Mouse (Mus musculus) layer of hippocampus, adult 11-12 months (tissue): ENCODE measurements around the gene Wasf2.
A peak's percentile ranks its signal among the peaks of the same experiment; 100 is the strongest.

Source experiments
- DNase-seq: peaks from one replicate; pipeline ENCODE4 v3.0.0; 2022; ENCODE audit warnings: low spot score

Gene Wasf2

DNA sequence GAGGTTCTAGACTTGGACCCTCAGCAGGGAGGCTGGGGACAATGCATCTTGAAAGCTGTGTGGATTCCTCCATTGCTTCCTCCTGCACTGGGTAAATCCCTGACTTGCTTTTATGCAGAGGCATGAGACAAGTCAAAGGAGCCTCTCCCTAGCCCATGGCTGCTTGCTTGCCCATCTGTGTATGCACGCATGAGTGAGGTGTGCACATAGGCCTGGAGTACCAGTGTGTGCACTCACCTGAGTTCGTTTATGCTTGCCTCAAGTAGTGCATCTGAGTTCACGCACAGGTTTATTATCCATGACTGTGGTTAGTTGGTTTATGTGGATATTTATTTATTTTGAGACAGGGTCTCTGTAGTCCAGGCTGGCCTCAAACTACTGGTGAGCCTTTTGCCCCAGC, 71.9 kb downstream of the Wasf2 start:
- no peak for DNase-seq

- DNase-seq, result no peak
These were observed 73.3 kb downstream of the Wasf2 start for GRCm38 (mm10) chr4:133203591-133203990.

DNA sequence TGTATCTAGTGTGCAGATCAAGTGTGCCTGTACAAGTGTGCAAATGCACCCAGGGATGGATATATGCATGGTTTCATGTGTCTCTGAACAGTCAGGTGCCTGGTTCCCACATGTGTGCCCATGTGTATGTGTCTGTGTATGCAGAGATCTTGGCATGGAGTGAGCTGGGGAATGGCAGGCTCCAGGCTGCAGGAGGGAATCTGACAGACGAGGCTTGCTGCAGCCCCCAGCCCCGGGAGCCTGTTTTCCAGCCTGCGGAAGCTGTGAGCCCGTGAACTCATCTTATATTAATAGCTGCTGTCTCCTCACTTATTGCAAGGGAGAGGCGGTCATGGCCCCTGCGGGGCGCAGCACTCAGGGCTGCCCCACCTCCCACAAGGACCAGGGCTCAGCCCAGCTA, 74.1 kb downstream of the Wasf2 start:
- DNase-seq, result no peak

- DNase-seq, result peak; percentile 57
These were observed 79.1 kb downstream of the Wasf2 start for GRCm38 (mm10) chr4:133209366-133209765.

DNA sequence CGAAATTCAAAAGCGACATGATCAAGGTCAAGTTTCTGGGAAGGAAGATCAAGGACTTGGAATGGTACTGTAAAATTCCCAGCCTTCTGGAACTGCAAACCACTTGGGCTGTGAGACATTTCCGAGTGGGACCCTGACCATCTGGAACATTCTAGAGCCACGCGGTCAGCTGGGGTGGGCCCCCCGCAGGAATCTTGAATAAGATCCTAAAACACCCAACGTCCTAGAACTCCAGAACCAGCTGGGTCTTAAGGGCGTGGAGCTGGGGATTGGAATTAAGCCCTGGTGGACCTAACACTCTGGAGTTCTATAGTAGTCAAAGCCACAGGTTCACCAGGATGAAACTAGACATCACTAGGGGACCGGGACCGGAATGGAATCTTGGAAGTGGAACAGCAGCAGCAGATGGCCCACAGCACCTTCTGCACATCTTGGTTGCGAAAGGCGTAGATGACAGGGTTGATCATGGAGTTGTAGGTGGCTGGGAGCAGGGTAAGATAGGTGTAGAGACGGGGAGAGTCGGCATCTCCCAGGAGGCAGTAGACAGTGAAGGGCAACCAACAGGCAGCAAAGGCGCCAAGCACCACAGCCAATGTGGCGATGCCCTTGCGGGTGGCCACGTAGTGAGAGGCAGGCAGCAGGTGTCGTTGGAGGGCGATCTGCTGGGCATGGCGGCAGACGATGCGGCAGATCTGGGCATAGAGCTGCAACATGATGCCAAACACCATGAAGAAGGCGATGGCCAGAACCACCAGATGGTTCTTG, 79.9 kb downstream of the Wasf2 start:
- no peak for DNase-seq

DNA sequence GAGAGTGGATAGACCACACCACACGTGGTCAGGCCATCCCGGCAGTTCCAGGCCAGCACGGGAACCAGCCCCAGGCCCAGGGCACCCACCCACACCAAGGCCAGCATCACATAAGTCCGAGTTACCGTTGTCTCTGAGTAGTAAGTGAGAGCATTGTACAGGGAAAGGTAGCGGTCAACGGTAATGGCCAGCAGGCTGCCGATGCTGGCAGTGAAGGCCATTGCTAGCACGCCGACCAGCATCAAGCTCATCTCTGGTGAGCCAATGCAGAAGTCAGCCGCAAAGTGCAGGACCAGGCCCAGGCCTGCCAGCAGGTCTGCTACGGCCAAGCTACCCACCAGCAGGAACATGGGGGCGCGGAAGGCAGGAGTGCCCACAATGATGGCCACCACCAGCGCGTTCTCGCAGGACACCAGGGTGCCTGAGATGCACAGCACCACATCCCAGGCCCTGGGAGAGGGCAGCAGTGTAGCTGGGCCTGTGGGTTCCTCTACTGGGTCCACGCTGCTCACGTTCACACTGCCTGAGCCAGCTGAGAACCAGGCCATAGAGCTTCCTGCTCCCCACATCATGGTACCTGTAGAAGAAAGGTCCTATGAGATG, 80.6 kb downstream of the Wasf2 start:
- DNase-seq, result no peak

DNA sequence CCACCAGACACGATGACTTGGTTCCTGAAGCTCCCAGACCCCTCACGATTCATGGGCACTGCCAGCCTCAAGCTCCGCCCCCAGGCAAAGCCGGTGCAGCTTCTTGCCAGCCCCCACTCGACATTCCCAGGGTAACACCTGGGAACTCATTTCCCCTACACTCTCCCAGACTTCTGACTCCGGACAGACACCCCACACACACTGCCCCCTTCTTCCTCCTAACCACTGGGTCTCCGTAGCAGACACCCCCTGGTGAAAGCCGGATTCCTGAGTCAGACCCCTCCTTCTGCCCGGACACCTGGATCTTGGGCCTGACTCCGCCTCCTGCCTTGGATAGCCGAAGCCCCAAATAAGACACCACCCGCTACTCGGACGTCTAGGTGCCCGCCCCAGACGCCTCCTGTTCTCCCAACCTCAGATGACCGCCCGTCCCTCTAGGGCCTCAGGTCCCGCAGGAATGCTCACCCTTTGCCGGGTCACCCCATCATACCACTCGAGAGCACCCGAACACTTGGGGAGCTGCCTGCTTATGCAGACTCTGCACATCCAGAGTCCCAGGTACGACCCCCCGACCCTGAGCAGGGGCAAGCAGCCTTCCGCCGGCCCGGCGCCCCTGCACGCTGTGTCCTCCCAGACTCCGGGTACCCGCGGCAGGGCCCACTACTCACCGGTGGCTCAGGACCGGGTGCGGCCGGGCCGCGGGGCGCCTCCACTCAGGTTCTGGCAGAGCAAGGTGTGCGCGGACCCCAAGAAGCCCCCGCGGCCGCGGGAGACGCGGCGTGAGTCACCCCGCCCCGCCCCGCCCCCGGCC, 81.7 kb downstream of the Wasf2 start, which contains the start of the genes Cd164l2 and Gpr3:
Gene Cd164l2 (plus strand): TSS at position 381 of the 811 bp plus-strand sequence.
Gene Gpr3 (minus strand): TSS at position 786 of the 811 bp plus-strand sequence.
- DNase-seq, result no peak

DNA sequence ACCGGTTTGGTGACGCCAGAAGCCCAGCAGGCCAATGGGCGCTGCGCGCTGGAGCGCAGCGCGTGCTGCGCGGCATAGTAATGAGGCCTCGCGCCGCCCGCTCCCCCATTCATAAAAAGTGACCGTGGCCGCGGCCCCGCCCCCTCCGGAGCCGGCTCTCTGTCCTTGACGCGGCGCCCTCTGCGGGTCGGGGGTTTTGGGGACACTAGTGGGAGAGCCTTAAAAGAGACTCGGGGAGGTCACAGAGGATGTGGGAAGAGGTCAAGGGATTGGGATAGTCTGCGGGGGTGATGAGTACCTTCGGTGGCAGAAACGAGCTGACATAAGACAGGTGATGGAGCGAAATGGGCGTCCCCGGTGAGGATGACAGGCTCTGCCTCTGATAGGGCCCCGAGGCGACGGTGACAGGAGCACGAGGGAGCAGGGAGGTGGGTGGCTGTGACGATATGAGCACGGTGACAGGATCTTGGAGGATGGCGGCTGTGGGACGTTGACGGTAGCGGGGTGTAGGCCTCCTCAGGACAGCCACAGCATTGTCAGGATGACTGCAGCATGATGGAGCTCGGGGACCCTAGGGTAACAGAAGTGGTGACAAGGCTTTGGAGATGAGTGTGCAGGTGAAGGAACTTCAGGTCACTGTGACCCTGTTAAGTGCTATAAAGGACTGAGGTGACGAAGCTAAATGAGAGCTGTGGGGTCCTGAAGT, 82.4 kb downstream of the Wasf2 start:
- peak; percentile 81 for DNase-seq

GRCm38 (mm10) chr4:133213268-133213590, 82.9 kb downstream of the Wasf2 start:
- no peak for DNase-seq

DNA sequence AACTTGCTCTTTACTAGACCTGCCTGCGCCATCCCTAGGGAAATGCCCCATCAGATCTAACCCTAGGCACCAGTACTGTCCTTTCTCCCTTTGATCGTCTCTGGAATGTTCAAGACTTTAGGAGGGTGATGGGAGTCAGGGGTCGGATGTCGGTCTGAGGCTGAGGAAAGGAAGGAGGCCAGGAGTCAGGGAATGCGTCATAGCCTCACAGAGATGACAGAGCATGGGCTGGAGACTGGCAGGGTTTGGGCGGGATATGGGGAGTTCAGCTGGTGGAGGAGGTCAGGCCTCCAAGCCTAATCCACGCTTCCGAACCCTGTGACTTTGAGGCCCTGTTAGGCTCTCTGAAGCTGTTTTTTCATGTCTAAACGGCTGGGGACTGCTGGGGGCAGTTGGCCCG, 83.4 kb downstream of the Wasf2 start:
- no peak for DNase-seq

DNA sequence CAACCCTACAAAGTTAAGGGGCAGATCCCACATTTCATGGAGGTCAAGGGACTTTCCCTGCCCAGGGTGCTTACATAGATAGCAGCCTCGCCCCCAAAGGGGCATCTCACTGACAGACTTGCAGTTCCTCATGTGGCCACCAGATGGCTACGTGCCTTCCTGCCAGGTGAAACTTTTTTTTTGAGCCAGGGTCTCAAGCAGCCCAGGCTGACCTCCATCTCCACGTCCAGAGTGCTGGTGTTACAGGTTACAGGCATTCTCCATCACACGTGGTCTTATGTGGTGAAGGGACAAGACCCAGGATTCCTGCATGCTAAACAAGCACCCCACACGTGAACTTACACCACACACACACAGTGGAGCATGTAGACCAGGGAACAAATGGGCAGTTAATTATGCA, 87.3 kb downstream of the Wasf2 start:
- peak; percentile 62 for DNase-seq

GRCm38 (mm10) chr4:133218745-133219144, 88.4 kb downstream of the Wasf2 start:
- DNase-seq, result no peak

DNA sequence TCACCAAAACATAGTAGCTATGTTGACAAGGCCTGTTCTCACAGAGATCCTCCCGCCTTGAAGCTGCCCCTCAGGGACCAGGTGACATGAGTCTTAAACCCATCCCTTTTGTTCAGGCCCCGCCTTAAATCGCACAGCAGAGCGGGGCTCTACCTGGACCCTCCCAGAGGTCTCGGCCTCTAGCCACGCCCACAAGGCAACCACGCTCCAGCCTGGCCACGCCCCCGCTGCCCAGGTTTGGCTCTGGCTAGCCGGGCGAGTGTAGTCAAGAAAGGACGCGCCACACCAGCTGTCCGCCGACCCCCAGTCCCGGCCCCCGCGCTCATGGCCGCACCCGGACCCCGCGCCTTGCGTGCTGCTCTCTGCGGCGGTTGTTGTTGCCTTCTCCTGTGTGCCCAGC, 90.4 kb downstream of the Wasf2 start:
- no peak for DNase-seq

- no peak for DNase-seq
These were observed 91.4 kb downstream of the Wasf2 start for GRCm38 (mm10) chr4:133221701-133222100.

GRCm38 (mm10) chr4:133223875-133224274, 93.6 kb downstream of the Wasf2 start:
- no peak for DNase-seq

DNA sequence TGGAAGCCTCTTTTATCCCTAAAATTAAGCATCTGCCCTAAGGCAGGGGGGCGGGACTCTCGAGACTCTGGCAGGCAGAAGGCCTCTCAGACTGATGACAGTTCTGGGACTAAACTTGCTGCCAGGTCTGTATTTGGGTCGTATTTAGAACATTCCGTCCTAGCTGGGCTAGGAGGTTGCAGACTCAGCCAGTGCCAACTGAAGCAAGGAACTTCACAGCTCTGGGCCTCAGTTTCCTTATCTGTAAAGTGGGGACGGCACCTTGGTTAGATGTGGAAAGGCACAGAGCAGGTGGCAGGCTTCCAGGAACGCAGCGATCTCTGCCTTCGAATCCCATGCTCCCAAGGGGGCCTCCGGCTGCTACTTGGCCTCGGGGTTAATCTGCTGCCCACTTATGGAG, 95.8 kb downstream of the Wasf2 start:
- no peak for DNase-seq

DNA sequence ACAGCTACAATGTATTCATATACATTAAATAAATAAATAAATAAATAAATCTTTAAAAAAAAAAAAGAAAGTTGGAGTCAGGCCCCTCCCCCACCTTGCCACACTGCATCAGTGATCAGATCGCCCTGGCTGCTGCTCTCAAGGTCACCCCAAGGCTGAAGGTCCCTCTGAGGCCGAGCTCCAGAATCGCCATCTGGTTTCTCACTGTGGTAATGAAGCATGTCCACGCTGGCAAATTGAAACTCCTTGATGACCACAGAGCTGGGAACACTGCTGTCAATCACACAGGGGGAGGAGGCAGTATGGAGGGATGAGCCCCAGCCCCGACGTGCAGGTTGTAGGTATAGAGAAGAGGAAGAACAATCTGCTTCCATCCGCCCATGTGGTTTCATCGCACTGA, 97.3 kb downstream of the Wasf2 start:
- no peak for DNase-seq

DNA sequence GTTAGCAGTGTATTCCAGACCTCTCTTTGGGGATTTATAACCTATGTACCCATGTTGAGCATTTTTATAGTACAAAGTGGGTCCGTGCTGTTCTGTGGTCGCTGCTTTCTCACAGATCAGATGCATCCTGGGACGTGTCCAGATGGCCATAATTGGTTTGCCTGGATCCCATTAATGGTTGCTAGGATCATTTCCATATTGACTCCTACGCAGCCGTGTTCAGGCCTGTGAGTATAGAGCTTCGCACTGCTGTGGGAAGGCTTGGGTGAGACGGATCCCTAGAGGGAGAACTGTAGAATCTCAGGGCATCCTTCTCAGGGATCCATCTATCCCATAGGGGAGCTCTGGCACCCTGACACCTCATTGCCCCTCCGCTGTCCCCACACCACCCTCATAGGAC, 99.3 kb downstream of the Wasf2 start:
- peak; percentile 51 for DNase-seq

- no peak for DNase-seq
These were observed 103.1 kb downstream of the Wasf2 start for GRCm38 (mm10) chr4:133233285-133233976.

- DNase-seq, result no peak
These were observed 104.5 kb downstream of the Wasf2 start for GRCm38 (mm10) chr4:133234771-133235170.

DNA sequence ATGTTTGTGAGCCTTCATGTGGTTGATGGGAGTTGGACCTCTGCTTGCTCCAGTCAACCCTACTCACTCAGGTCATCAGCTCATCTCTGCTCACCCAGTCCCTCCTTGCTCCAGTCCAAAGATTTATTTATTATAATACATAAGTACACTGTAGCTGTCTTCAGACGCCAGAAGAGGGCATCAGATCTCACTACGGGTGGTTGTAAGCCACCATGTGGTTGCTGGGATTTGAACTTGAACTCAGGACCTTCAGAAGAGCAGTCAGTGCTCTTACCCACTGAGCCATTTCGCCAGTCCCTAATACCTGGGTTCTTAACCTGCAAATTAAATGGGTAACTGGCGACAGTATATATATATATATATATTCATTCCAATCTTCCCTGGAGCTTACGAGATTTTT, 105.1 kb downstream of the Wasf2 start:
- no peak for DNase-seq

GRCm38 (mm10) chr4:133237911-133238310, 107.6 kb downstream of the Wasf2 start:
- DNase-seq, result no peak
